Mouse (Mus musculus) cortical plate, adult 2 months (tissue): ENCODE measurements around the gene Cspg4.

Experiments used
- CTCF ChIP-seq: fragments of 200-500 bp; IDR thresholded peaks from 2 replicates; pipeline ENCODE4 v1.5.1; 2011; ENCODE audit warnings: mild to moderate bottlenecking, control low read depth, low read length; ENCODE audit not compliant: insufficient read depth; ENCODE audit errors: extremely low read depth
- POLR2A ChIP-seq: fragments of 200-500 bp; IDR thresholded peaks from 2 replicates; pipeline ENCODE4 v1.6.1; 2011; ENCODE audit warnings: mild to moderate bottlenecking, low read length, control low read depth; ENCODE audit not compliant: insufficient read depth; ENCODE audit errors: extremely low read depth

DNA sequence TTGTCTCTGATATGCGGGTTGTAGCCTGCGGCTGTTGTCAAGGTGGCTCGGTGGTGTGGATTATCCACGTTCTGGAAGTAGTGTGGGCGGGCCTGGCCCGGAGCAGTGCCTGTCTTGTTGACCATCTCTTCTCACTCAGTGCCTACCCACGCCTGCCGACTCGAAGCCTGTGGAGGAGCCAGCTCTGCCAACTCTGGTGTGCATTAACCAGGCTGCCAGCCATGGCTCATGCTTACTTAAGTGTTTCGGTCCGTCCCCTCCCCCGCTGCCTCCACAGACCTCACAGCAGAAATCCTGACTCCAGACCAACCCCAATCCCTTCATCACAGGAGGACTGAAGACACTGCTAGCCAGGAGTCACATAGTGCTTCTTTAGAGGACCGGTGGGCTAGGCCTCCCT is 4.7 kb downstream of the Cspg4 start:
- TF ChIP-seq POLR2A, result no peak
- TF ChIP-seq CTCF, result no peak
